ENCODE assay signal across 8 mouse cellular contexts in genomic region chr12:101028247-101028953, GRCm38 (mm10). TPM values are rescaled to one million over a fixed set of nuclear protein-coding genes. Genes with fewer than 3 reads are reported as not detected.
DNase-seq lines count a peak whose midpoint lies in the region; ATAC-seq lines count a peak whose summit lies in the region.

No protein-coding gene starts in this region.

- no peaks in the 10 kb centered on the region for H3K36me3 ChIP-seq in hindbrain, embryonic 13.5 days
- H3K36me3 ChIP-seq in midbrain, embryonic 13.5 days, result no peaks in the 10 kb centered on the region

- peak overlapping the region; percentile 95 for H3K27ac ChIP-seq in hindbrain, embryonic 13.5 days
- H3K27ac ChIP-seq in midbrain, embryonic 13.5 days, result peak overlapping the region; percentile 95

- ATAC-seq in hindbrain, embryonic 13.5 days (ENCODE audit: low FRiP score), result peak; percentile 69; the same call in 1 of the 2 replicates
- peak; percentile 57 for ATAC-seq in midbrain, embryonic 13.5 days

- peaks cover 46% of the 10 kb centered on the region for H3K4me1 ChIP-seq in hindbrain, embryonic 13.5 days (replicated peaks)
- peaks cover 49% of the 10 kb centered on the region for H3K4me1 ChIP-seq in midbrain, embryonic 13.5 days (replicated peaks)

- peak overlapping the region; percentile 91 for H3K9ac ChIP-seq in hindbrain, embryonic 13.5 days
- H3K9ac ChIP-seq in midbrain, embryonic 13.5 days (replicated peaks), result peak overlapping the region; percentile 89

- WGBS in hindbrain, embryonic 13.5 days, result under 1% methylated on average over 49 of the region's 67 CpGs
- under 1% methylated on average over 59 of the region's 67 CpGs for WGBS in midbrain, embryonic 13.5 days

- H3K27me3 ChIP-seq in hindbrain, embryonic 13.5 days, result 0 out of 2 replicates have a peak, but pooled peaks cover 3% of the 10 kb centered on the region
- peaks cover 6% of the 10 kb centered on the region; the same call in 1 of the 2 replicates for H3K27me3 ChIP-seq in midbrain, embryonic 13.5 days

- H3K4me3 ChIP-seq in hindbrain, embryonic 13.5 days, result peak overlapping the region; percentile 78
- peak overlapping the region; percentile 80 for H3K4me3 ChIP-seq in midbrain, embryonic 13.5 days (replicated peaks)

- DNase-seq in cerebellum, adult 8-10 months, result peak; percentile 37
- no peak for DNase-seq in cerebellum, postnatal 10 days
- DNase-seq in ovary, postnatal 36 days (ENCODE audit: low spot score), result peak; percentile 37
- no peak for DNase-seq in ovary, adult 18-20 months (ENCODE audit: low spot score)
- no peak for DNase-seq in left cerebral cortex, adult 8-10 months (ENCODE audit: low spot score in 2 of 2)
- no peak for DNase-seq in gastrocnemius, adult 18-20 months (ENCODE audit: low spot score)

- no peaks in the 10 kb centered on the region for H3K9me3 ChIP-seq in hindbrain, embryonic 13.5 days
- H3K9me3 ChIP-seq in midbrain, embryonic 13.5 days, result no peaks in the 10 kb centered on the region

- H3K4me2 ChIP-seq in hindbrain, embryonic 13.5 days, result peak overlapping the region; percentile 82
- peak overlapping the region; percentile 77 for H3K4me2 ChIP-seq in midbrain, embryonic 13.5 days (replicated peaks)

RNA-seq across cellular contexts. Expression of gene Ccdc88c, which starts 0.5 kb away (rescaled TPM):
- 12.9 and 13.8 TPM in 2 replicates for polyA plus RNA-seq in hindbrain, embryonic 13.5 days (2015; fragmentation: Nextera tagmentation; extraction: Ambion mirVana)
- polyA plus RNA-seq in midbrain, embryonic 13.5 days (2015; fragmentation: Nextera tagmentation; extraction: Ambion mirVana), result 15.6 and 16.5 TPM in 2 replicates
- total RNA-seq in left cerebral cortex, adult 8-10 months (2022), result 10 to 100 TPM; 28.9 to 31.3 (median 29.3) TPM
- total RNA-seq in gastrocnemius, adult 18-20 months (2021), result 10 to 100 TPM; 30.1 to 34.5 TPM

RNA-seq across cellular contexts. Expression of gene Ppp4r3a, which starts 55.1 kb away (rescaled TPM):
- 28.2 and 29.5 TPM in 2 replicates for polyA plus RNA-seq in hindbrain, embryonic 13.5 days (2015; fragmentation: Nextera tagmentation; extraction: Ambion mirVana)
- 31.3 and 37.6 TPM in 2 replicates for polyA plus RNA-seq in midbrain, embryonic 13.5 days (2015; fragmentation: Nextera tagmentation; extraction: Ambion mirVana)
- total RNA-seq in left cerebral cortex, adult 8-10 months (2022), result 10 to 100 TPM; 37.1 to 43.7 (median 41.6) TPM
- 10 to 100 TPM; 17.7 to 18.5 TPM for total RNA-seq in gastrocnemius, adult 18-20 months (2021)

Comparison
In these comparisons a context has a peak if more than half of its experiments do, and no peak if none do; other contexts are left out.
1. DNase-seq: peak in cerebellum, adult 8-10 months (single experiment) and ovary, postnatal 36 days (single experiment); none in cerebellum, postnatal 10 days (0 of 2), ovary, adult 18-20 months (single experiment), left cerebral cortex, adult 8-10 months (0 of 2) and gastrocnemius, adult 18-20 months (single experiment).